Mouse (Mus musculus) hindbrain, embryonic 11.5 days (tissue): ENCODE measurements around the gene Poldip2. TPM values are rescaled to one million over a fixed set of nuclear protein-coding genes. Genes with fewer than 3 reads are reported as not detected.

ENCODE experiments used
- ATAC-seq: fragments of 200-750 bp; cut with Nextera tagmentation; 2 replicates; pipeline ENCODE4 v1.8.0; 2017; ENCODE audit warnings: mild to moderate bottlenecking, moderate TSS enrichment, moderate library complexity; ENCODE audit not compliant: low FRiP score
- DNase-seq: peaks from one replicate; pipeline ENCODE4 v3.0.0-alpha.2; 2015; ENCODE audit warnings: low spot score
- H3K27ac ChIP-seq: fragments of 300-500 bp; sonication (generic); 2 replicates; pipeline ENCODE4 v1.5.1; 2014; ENCODE audit warnings: mild to moderate bottlenecking, low read depth, low read length
- H3K27me3 ChIP-seq: fragments of 300-500 bp; sonication (generic); 2 replicates; pipeline ENCODE4 v1.6.1; 2014; ENCODE audit warnings: mild to moderate bottlenecking, low read length, moderate library complexity, mixed read lengths; ENCODE audit not compliant: control insufficient read depth, insufficient read depth
- H3K36me3 ChIP-seq: fragments of 300-500 bp; sonication (generic); 2 replicates; pipeline ENCODE4 v1.6.1; 2014; ENCODE audit warnings: mild to moderate bottlenecking, low read length, moderate library complexity, mixed read lengths; ENCODE audit not compliant: control insufficient read depth, insufficient read depth
- H3K4me1 ChIP-seq: fragments of 300-500 bp; sonication (generic); replicated peaks from 2 replicates; pipeline ENCODE4 v1.6.1; 2014; ENCODE audit warnings: low read length, mixed read lengths; ENCODE audit not compliant: control insufficient read depth, insufficient read depth
- H3K4me2 ChIP-seq: fragments of 300-500 bp; sonication (generic); replicated peaks from 2 replicates; pipeline ENCODE4 v1.6.1; 2014; ENCODE audit warnings: mild to moderate bottlenecking, low read depth, low read length
- H3K4me3 ChIP-seq: fragments of 300-500 bp; sonication (generic); 2 replicates; pipeline ENCODE4 v1.5.1; 2014; ENCODE audit warnings: low read depth, low read length
- H3K9ac ChIP-seq: fragments of 300-500 bp; sonication (generic); 2 replicates; pipeline ENCODE4 v1.6.1; 2014; ENCODE audit warnings: low read depth, low read length
- H3K9me3 ChIP-seq: fragments of 300-500 bp; sonication (generic); 2 replicates; pipeline ENCODE4 v1.6.1; 2016; ENCODE audit warnings: low read length; ENCODE audit not compliant: control insufficient read depth
- WGBS: fragments of 180-500 bp; shearing (Covaris S2); extraction: QIAGEN DNeasy Blood & Tissue Kit; methylation state at CpG from one replicate; pipeline ENCODE4 v1.1.7; 2014; 5-methylcytosine and 5-hydroxymethylcytosine counted together
- polyA plus RNA-seq: library from polyadenylated mRNA; unstranded; fragments of >200 nt; fragmentation: Nextera tagmentation; extraction: Ambion mirVana; gene quantifications from 2 replicates; pipeline ENCODE4 v1.2.1, GENCODE M21; 2014

The Poldip2 gene
- polyA plus RNA-seq, 1 experiment from 2014 or later = 131 TPM

DNA sequence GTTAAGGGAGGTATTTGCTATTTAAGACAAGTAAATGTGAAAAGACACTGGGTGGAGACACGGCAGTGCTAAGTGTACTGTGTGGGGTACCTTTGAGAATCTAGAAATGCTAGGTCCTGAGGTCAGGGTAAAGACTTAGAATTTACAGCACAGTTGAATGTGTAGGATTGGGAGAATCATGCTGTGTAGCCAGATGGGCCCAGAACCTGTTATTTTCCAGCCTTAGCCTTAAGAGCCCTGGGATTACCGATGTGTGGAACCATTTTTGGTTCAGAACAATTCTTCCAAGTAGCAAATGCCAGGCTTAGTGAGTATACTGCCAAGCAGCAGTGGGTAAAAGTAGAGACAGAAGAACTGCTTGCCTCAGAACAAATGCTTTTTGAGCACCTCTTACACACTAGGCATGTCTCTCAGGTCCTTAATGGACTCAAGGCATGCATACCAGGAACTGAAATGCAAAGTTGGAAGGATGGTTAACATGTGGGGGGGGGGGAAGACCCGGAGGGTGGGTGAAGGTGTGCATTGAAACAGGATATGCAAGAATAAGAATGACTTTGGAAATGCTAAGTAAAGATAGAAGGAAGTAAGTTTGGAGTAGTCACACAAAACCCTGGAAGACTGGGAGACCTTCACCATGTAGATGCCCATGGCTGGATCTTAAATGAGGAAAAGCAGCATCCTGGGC is 1.3 kb downstream of the Poldip2 start:
- 91% methylated on average over 3 of the region's 3 CpGs for WGBS
- no peak for DNase-seq
- Histone ChIP-seq H3K4me2 (peak overlapping the region; percentile 89; the same call in 1 of the 2 replicates), H3K9ac (peak overlapping the region; percentile 95), H3K4me1 (no peaks in the 10 kb centered on the region), H3K27me3 (no peaks in the 10 kb centered on the region), H3K27ac (no peak overlapping the region), H3K4me3 (peak overlapping the region; percentile 94; the same call in 1 of the 2 replicates), H3K9me3 (no peaks in the 10 kb centered on the region), H3K36me3 (peaks cover 11% of the 10 kb centered on the region)
- ATAC-seq = no peak

- H3K36me3 ChIP-seq = peaks cover 12% of the 10 kb centered on the region; the same call in 1 of the 2 replicates
Measured at GRCm38 (mm10) chr11:78515549-78516325, 3.7 kb downstream of the Poldip2 start.

DNA sequence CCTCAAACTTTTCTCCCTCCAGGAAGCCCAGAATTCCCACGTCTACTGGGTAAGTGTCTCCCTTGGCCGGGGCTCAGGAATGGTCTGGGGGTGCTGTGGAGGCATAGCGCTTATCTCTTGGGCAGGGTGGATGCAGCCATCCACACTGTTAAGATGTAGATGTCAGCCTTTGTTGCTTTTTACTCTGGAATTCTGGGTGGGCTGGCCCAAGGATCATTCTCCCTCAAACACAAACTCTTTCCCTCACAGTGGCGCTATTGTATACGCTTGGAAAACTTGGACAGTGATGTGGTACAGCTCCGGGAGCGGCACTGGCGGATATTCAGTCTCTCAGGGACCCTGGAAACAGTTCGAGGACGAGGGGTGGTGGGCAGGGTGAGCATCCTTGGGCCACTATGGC is 6.9 kb downstream of the Poldip2 start:
- Histone ChIP-seq H3K27ac (no peak overlapping the region), H3K36me3 (peaks cover 20% of the 10 kb centered on the region), H3K9ac (no peak overlapping the region), H3K4me3 (no peak overlapping the region), H3K9me3 (no peaks in the 10 kb centered on the region), H3K4me1 (no peaks in the 10 kb centered on the region), H3K27me3 (no peaks in the 10 kb centered on the region), H3K4me2 (no peak overlapping the region)
- DNase-seq (no peak), ATAC-seq (no peak)
- WGBS = 89% methylated on average over 10 of the region's 10 CpGs

More at GRCm38 (mm10) chr11:78515549-78516325, 3.7 kb downstream of the Poldip2 start:
- H3K9ac ChIP-seq = no peak overlapping the region
- ATAC-seq (no peak), DNase-seq (no peak)
- WGBS = 59% methylated on average over 2 of the region's 2 CpGs
- no peaks in the 10 kb centered on the region for H3K4me1 ChIP-seq
- no peaks in the 10 kb centered on the region for H3K9me3 ChIP-seq
- no peak overlapping the region for H3K27ac ChIP-seq
- no peaks in the 10 kb centered on the region for H3K27me3 ChIP-seq
- H3K4me2 ChIP-seq = no peak overlapping the region
- H3K4me3 ChIP-seq = no peak overlapping the region

- no peak overlapping the region for H3K4me3 ChIP-seq
- no peak overlapping the region for H3K27ac ChIP-seq
- ATAC-seq (no peak), DNase-seq (no peak)
- H3K36me3 ChIP-seq = peaks cover 17% of the 10 kb centered on the region
- H3K4me2 ChIP-seq = no peak overlapping the region
- 87% methylated on average over 3 of the region's 3 CpGs for WGBS
- H3K4me1 ChIP-seq = no peaks in the 10 kb centered on the region
- H3K9ac ChIP-seq = no peak overlapping the region
- no peaks in the 10 kb centered on the region for H3K9me3 ChIP-seq
- H3K27me3 ChIP-seq = no peaks in the 10 kb centered on the region
Measured at GRCm38 (mm10) chr11:78521880-78522279, 9.9 kb downstream of the Poldip2 start.

GRCm38 (mm10) chr11:78522481-78522997 is 10.5 kb downstream of the Poldip2 start:
- no peaks in the 10 kb centered on the region for H3K27me3 ChIP-seq
- H3K4me1 ChIP-seq = no peaks in the 10 kb centered on the region
- ATAC-seq = no peak
- H3K9ac ChIP-seq = no peak overlapping the region
- H3K4me2 ChIP-seq = no peak overlapping the region
- no peaks in the 10 kb centered on the region for H3K9me3 ChIP-seq
- no peak overlapping the region for H3K27ac ChIP-seq
- 89% methylated on average over 1 of the region's 1 CpGs for WGBS
- peaks cover 17% of the 10 kb centered on the region for H3K36me3 ChIP-seq
- H3K4me3 ChIP-seq = no peak overlapping the region
- DNase-seq = no peak

- DNase-seq (no peak), ATAC-seq (no peak)
- Histone ChIP-seq H3K4me3 (no peak overlapping the region), H3K4me1 (no peaks in the 10 kb centered on the region), H3K27me3 (no peaks in the 10 kb centered on the region), H3K36me3 (peaks cover 14% of the 10 kb centered on the region), H3K4me2 (no peak overlapping the region), H3K9me3 (no peaks in the 10 kb centered on the region), H3K9ac (no peak overlapping the region), H3K27ac (no peak overlapping the region)
- WGBS = 64% methylated on average over 9 of the region's 9 CpGs
Measured at GRCm38 (mm10) chr11:78523241-78523955, 11.4 kb downstream of the Poldip2 start.

- ATAC-seq (no peak), DNase-seq (no peak)
- Histone ChIP-seq H3K4me3 (no peak overlapping the region), H3K9me3 (no peaks in the 10 kb centered on the region), H3K27me3 (no peaks in the 10 kb centered on the region), H3K9ac (no peak overlapping the region), H3K4me1 (no peaks in the 10 kb centered on the region), H3K27ac (no peak overlapping the region), H3K36me3 (peaks cover 12% of the 10 kb centered on the region), H3K4me2 (no peak overlapping the region)
- 91% methylated on average over 2 of the region's 2 CpGs for WGBS
Measured at GRCm38 (mm10) chr11:78524838-78525237, 12.8 kb downstream of the Poldip2 start.

DNA sequence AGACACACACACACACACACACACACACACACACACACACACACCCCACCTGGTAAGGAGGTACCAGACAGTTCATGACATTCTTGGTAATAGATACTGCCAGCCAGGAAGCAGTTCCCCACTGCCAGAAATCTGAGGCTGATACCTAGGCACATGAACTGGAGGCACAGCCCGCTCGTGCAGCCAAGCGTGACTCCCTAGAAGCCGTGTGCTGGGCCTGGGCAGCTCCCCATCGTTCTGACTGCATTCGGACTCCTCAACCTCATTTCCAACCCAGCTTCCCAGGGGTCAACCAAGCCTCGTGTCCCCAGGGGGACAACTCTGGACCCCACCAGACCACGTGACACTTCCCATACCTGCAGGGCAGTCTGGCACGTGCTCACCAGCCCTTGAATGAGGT is 16.7 kb downstream of the Poldip2 start:
- 82% methylated on average over 9 of the region's 9 CpGs for WGBS
- Histone ChIP-seq H3K27me3 (no peaks in the 10 kb centered on the region), H3K4me1 (no peaks in the 10 kb centered on the region), H3K4me2 (no peak overlapping the region), H3K36me3 (peaks cover 4% of the 10 kb centered on the region; the same call in 1 of the 2 replicates), H3K9ac (no peak overlapping the region), H3K4me3 (no peak overlapping the region), H3K27ac (no peak overlapping the region), H3K9me3 (no peaks in the 10 kb centered on the region)
- no peak for ATAC-seq
- DNase-seq = no peak
